Mouse (Mus musculus) CD8-positive naive resting alpha-beta T cell, adult 2 months (primary cell): Measurements from ENCODE around the gene Nsg1.
A peak's percentile ranks its signal among the peaks of the same experiment; 100 is the strongest.

Experiments
- DNase-seq, 2 experiments: peaks; one replicate each; pipeline ENCODE4 v3.0.0; 2022; ENCODE audit warnings: low read depth in 2 of 2, low spot score in 2 of 2

Nsg1 gene

GRCm38 (mm10) chr5:38146524-38146923 lies 13.2 kb downstream of the Nsg1 start:
- no peak for DNase-seq

GRCm38 (mm10) chr5:38140893-38141292 lies 18.8 kb downstream of the Nsg1 start:
- no peak for DNase-seq

GRCm38 (mm10) chr5:38137163-38137562 lies 22.5 kb downstream of the Nsg1 start:
- DNase-seq: no peak

GRCm38 (mm10) chr5:38136247-38136646 lies 23.5 kb downstream of the Nsg1 start:
- no peak for DNase-seq

- DNase-seq: no peak
Observed at GRCm38 (mm10) chr5:38129339-38129738, 30.4 kb downstream of the Nsg1 start.

GRCm38 (mm10) chr5:38126519-38127306 lies 33.0 kb downstream of the Nsg1 start:
- no peak for DNase-seq

- DNase-seq: no peak
Observed at GRCm38 (mm10) chr5:38121699-38122098, 38.0 kb downstream of the Nsg1 start.

- DNase-seq: no peak
Observed at GRCm38 (mm10) chr5:38119268-38119667, 40.4 kb downstream of the Nsg1 start.

- no peak for DNase-seq
Observed at GRCm38 (mm10) chr5:38117056-38117455, 42.7 kb downstream of the Nsg1 start.

- no peak for DNase-seq
Observed at GRCm38 (mm10) chr5:38114526-38114925, 45.2 kb downstream of the Nsg1 start.

GRCm38 (mm10) chr5:38106807-38107206 lies 52.9 kb downstream of the Nsg1 start:
- no peak for DNase-seq

- no peak for DNase-seq
Observed at GRCm38 (mm10) chr5:38106080-38106697, 53.5 kb downstream of the Nsg1 start.

GRCm38 (mm10) chr5:38102945-38103344 lies 56.8 kb downstream of the Nsg1 start:
- no peak for DNase-seq

GRCm38 (mm10) chr5:38099139-38099676 lies 60.5 kb downstream of the Nsg1 start:
- DNase-seq: no peak

GRCm38 (mm10) chr5:38097501-38098093 lies 62.1 kb downstream of the Nsg1 start:
- no peak for DNase-seq

- no peak for DNase-seq
Observed at GRCm38 (mm10) chr5:38094331-38094730, 65.4 kb downstream of the Nsg1 start.

- DNase-seq: no peak
Observed at GRCm38 (mm10) chr5:38091966-38092304, 67.8 kb downstream of the Nsg1 start.

- peak; percentile 9 to 37 for DNase-seq
Observed at GRCm38 (mm10) chr5:38091046-38091965, 68.4 kb downstream of the Nsg1 start.

- no peak for DNase-seq
Observed at GRCm38 (mm10) chr5:38090581-38090980, 69.1 kb downstream of the Nsg1 start.

- DNase-seq: no peak
Observed at GRCm38 (mm10) chr5:38090111-38090510, 69.6 kb downstream of the Nsg1 start.
